Mouse (Mus musculus): ENCODE measurements around the gene Ppp1r3a. TPM values are rescaled to one million over a fixed set of nuclear protein-coding genes. Genes with fewer than 3 reads are reported as not detected.
"Not testable (repeated sequence)": the region's sequence is repeated elsewhere in the genome, so short reads cannot be mapped to it uniquely, and the experiment has no call there.

Ppp1r3a gene
- polyA plus RNA-seq, 1 experiment from 2014 or later, result 3.8 TPM

DNA sequence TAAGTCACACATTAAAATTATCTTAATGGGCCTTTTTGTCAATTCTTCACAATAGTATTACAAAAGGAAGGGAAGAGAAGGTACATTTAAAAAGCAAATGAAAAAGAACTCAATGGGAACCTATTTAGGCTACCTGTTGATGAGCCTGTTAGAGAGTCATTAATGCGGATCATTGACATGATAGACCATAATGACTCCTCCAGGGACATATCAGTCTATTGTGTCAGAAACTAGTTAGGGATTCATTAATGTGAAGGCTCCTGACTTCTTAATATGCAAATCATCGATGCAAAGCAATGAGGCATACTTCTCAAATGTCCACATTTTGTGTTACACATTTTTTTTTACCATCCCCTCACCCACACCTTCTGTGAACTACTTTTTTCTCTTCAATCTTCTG, 19.1 kb downstream of the Ppp1r3a start:
- Histone ChIP-seq H3K9ac (ENCODE audit: low read depth, low read length) (no peak overlapping the region), H3K36me3 (ENCODE audit: control insufficient read depth, insufficient read depth, low read length) (no peaks in the 10 kb centered on the region), H3K4me3 (ENCODE audit: low read depth, low read length) (no peak overlapping the region), H3K4me2 (no peak overlapping the region), H3K4me1 (ENCODE audit: control insufficient read depth, insufficient read depth, low read length) (no peaks in the 10 kb centered on the region), H3K9me3 (replicated peaks; ENCODE audit: control insufficient read depth, low read length) (no peaks in the 10 kb centered on the region), H3K27ac (ENCODE audit: low read depth, low read length) (no peak overlapping the region), H3K27me3 (ENCODE audit: control insufficient read depth, insufficient read depth, low read length) (no peaks in the 10 kb centered on the region)
- no peak for ATAC-seq (replicated peaks; ENCODE audit: insufficient number of reproducible peaks, low FRiP score, low TSS enrichment)
- WGBS (ENCODE audit: insufficient replicate concordance), result 88% methylated on average over 2 of the region's 2 CpGs

DNA sequence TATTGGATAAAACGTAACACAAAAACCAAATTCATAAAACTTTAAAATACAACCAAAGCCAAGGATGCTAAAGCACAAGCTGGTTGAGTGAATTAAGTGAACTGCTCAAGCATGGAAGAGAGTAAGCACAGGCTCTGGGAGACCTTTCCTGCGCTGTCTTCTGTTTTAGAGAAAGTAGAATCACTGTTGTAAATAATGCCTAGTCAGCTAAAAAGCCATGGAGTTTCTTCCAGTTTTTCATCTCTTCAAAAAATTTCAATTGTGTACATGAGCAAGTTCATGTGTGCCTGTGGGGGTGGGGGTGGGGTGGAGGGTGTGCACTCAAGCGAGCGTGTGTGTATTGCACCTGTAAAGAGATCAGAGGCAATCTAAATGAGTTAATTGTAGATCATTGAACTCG, 24.1 kb downstream of the Ppp1r3a start:
- Histone ChIP-seq H3K9ac (ENCODE audit: low read depth, low read length) (no peak overlapping the region), H3K27ac (ENCODE audit: low read depth, low read length) (no peak overlapping the region), H3K36me3 (ENCODE audit: control insufficient read depth, insufficient read depth, low read length) (no peaks in the 10 kb centered on the region), H3K4me3 (ENCODE audit: low read depth, low read length) (no peak overlapping the region), H3K4me2 (no peak overlapping the region), H3K9me3 (replicated peaks; ENCODE audit: control insufficient read depth, low read length) (no peaks in the 10 kb centered on the region), H3K27me3 (ENCODE audit: control insufficient read depth, insufficient read depth, low read length) (no peaks in the 10 kb centered on the region), H3K4me1 (ENCODE audit: control insufficient read depth, insufficient read depth, low read length) (no peaks in the 10 kb centered on the region)
- 83% methylated on average over 5 of the region's 5 CpGs for WGBS (ENCODE audit: insufficient replicate concordance)
- no peak for ATAC-seq (replicated peaks; ENCODE audit: insufficient number of reproducible peaks, low FRiP score, low TSS enrichment)

DNA sequence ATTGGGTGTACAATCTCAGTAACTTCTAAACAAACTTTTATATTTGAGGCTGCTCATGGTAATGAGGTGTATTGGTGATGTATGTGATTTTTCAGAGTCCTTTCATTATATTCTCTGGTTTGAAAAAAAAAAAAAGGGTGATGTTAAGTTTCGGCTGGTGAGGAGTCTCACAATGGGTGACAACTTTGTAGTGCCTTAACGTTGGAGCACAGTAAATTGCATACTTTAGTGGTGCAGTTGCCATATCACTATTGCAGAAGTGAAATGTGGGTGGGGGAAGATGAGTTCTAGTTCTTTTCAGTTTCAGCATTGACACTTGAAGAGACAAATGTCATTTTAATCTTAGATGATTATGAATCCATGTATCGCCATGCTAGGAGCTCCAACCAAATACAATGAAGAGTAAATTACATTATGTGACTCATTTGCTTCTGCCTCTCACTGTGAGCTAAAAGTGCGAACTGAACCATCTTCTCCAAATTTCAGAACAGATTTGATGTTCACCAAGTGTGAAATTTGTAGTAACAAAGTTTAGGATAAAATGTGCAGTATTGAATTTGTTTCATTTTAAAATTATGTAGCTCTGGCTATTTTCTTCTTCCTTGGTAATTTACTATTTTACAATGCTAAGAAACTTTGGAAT, 34.2 kb downstream of the Ppp1r3a start:
- Histone ChIP-seq H3K27me3 (ENCODE audit: control insufficient read depth, insufficient read depth, low read length) (no peaks in the 10 kb centered on the region), H3K4me1 (ENCODE audit: control insufficient read depth, insufficient read depth, low read length) (no peaks in the 10 kb centered on the region), H3K27ac (ENCODE audit: low read depth, low read length) (no peak overlapping the region), H3K9me3 (replicated peaks; ENCODE audit: control insufficient read depth, low read length) (no peaks in the 10 kb centered on the region), H3K4me2 (no peak overlapping the region), H3K4me3 (ENCODE audit: low read depth, low read length) (no peak overlapping the region), H3K9ac (ENCODE audit: low read depth, low read length) (no peak overlapping the region), H3K36me3 (ENCODE audit: control insufficient read depth, insufficient read depth, low read length) (no peaks in the 10 kb centered on the region)
- no peak for ATAC-seq (replicated peaks; ENCODE audit: insufficient number of reproducible peaks, low FRiP score, low TSS enrichment)
- WGBS (ENCODE audit: insufficient replicate concordance), result 76% methylated on average over 4 of the region's 4 CpGs

DNA sequence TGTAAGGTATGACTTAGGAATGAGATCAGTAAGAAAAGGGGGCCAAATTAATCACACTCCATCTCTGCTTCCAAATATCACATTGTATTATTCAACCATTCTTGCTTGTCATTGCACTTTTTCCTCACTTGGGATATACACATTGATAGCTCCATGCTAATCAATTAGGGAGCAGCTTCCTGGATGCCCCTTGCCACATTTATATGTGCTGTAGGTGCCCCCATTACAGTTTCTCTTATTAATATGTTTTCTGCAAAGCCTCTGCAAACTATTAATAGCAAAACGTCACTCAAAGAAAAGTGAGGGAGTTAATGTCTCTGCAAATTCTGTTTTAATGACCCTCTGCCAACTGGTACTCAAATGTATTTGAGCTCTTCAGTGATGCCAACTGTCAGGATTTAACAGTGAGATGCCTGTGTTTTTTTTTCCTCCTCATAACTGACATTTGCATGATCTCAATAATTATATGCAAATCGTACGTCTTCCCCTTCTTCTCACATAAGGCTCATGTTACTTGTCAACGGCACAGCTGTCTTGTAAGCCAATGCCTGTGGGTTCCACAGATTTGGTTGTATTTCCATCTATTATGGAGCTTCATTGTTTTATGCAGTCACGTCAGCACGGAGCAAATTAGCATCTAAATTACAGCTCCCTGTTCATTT, 34.8 kb downstream of the Ppp1r3a start:
- H3K27me3 ChIP-seq (ENCODE audit: control insufficient read depth, insufficient read depth, low read length), result no peaks in the 10 kb centered on the region
- no peak overlapping the region for H3K4me2 ChIP-seq
- no peak overlapping the region for H3K4me3 ChIP-seq (ENCODE audit: low read depth, low read length)
- WGBS (ENCODE audit: insufficient replicate concordance), result 83% methylated on average over 6 of the region's 6 CpGs
- no peak for ATAC-seq (replicated peaks; ENCODE audit: insufficient number of reproducible peaks, low FRiP score, low TSS enrichment)
- no peaks in the 10 kb centered on the region for H3K9me3 ChIP-seq (replicated peaks; ENCODE audit: control insufficient read depth, low read length)
- H3K9ac ChIP-seq (ENCODE audit: low read depth, low read length), result no peak overlapping the region
- H3K27ac ChIP-seq (ENCODE audit: low read depth, low read length), result no peak overlapping the region
- H3K36me3 ChIP-seq (ENCODE audit: control insufficient read depth, insufficient read depth, low read length), result no peaks in the 10 kb centered on the region
- H3K4me1 ChIP-seq (ENCODE audit: control insufficient read depth, insufficient read depth, low read length), result no peaks in the 10 kb centered on the region

DNA sequence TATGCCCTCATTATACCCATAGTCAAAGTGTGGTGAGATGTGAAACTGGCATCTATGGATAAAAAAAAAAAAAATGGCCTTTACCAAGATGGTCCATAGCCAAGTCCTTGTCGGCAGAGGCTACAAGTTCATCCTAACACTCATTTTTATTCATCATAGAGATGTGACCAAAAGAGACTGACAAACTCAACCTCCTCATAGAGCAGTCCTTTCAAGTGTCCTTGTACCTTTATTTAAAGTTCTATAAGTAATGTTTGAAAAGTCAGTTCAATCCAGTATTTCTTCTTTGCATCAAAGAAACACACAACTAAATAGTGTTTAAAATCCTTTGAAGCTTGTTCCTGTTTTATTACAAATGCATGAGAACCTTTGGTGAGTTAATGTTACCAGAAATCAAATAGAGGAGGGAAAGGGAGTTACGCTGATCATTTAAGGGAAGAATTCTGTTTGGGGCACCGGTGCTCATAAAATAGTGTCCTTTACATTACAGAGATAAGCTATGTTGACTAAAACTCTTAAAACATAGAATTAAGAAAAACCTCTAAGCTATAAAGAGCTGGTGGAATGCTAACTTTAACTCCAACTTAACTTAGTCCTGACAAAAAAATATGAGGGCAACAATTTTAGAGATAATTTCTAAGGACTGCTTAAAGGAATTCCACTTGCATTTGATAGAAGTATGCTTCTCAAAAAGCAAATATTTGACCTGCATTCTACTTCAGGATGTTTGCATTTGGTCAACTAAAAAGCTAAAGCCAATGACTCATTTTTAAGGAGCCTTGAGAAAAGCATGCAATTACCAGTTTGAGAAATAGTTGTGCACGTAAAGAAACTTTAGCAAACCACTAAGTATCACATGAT, 39.7 kb downstream of the Ppp1r3a start:
- no peak for ATAC-seq (replicated peaks; ENCODE audit: insufficient number of reproducible peaks, low FRiP score, low TSS enrichment)
- H3K27me3 ChIP-seq (ENCODE audit: control insufficient read depth, insufficient read depth, low read length), result no peaks in the 10 kb centered on the region
- no peak overlapping the region for H3K9ac ChIP-seq (ENCODE audit: low read depth, low read length)
- 85% methylated on average over 4 of the region's 4 CpGs for WGBS (ENCODE audit: insufficient replicate concordance)
- no peaks in the 10 kb centered on the region for H3K36me3 ChIP-seq (ENCODE audit: control insufficient read depth, insufficient read depth, low read length)
- no peak overlapping the region for H3K4me2 ChIP-seq
- no peak overlapping the region for H3K27ac ChIP-seq (ENCODE audit: low read depth, low read length)
- no peak overlapping the region for H3K4me3 ChIP-seq (ENCODE audit: low read depth, low read length)
- H3K9me3 ChIP-seq (replicated peaks; ENCODE audit: control insufficient read depth, low read length), result no peaks in the 10 kb centered on the region
- no peaks in the 10 kb centered on the region for H3K4me1 ChIP-seq (ENCODE audit: control insufficient read depth, insufficient read depth, low read length)

DNA sequence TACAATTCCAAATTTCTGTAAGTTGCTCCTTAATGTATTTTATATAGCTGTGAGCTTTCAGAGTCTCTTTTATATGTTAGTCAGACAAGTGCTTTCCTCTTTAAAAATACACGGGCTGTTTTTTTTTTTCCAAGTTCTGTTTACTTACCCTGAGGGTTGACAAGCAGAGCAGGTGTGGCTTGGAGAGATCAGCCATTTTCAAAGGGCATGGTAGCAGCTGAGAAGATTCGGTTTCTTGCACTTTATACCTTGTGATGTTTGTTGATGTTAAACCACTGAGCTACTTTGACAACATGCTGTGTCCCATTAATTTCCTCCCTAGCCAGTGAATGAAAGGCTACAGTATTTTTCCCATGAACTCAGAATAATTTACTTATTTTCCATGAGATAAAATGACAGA, 42.9 kb downstream of the Ppp1r3a start:
- no peaks in the 10 kb centered on the region for H3K4me1 ChIP-seq (ENCODE audit: control insufficient read depth, insufficient read depth, low read length)
- H3K4me2 ChIP-seq, result no peak overlapping the region
- H3K9me3 ChIP-seq (replicated peaks; ENCODE audit: control insufficient read depth, low read length), result no peaks in the 10 kb centered on the region
- H3K27me3 ChIP-seq (ENCODE audit: control insufficient read depth, insufficient read depth, low read length), result no peaks in the 10 kb centered on the region
- no peaks in the 10 kb centered on the region for H3K36me3 ChIP-seq (ENCODE audit: control insufficient read depth, insufficient read depth, low read length)
- no peak overlapping the region for H3K27ac ChIP-seq (ENCODE audit: low read depth, low read length)
- 42% methylated on average over 2 of the region's 2 CpGs for WGBS (ENCODE audit: insufficient replicate concordance)
- no peak overlapping the region for H3K9ac ChIP-seq (ENCODE audit: low read depth, low read length)
- H3K4me3 ChIP-seq (ENCODE audit: low read depth, low read length), result no peak overlapping the region
- no peak for ATAC-seq (replicated peaks; ENCODE audit: insufficient number of reproducible peaks, low FRiP score, low TSS enrichment)

DNA sequence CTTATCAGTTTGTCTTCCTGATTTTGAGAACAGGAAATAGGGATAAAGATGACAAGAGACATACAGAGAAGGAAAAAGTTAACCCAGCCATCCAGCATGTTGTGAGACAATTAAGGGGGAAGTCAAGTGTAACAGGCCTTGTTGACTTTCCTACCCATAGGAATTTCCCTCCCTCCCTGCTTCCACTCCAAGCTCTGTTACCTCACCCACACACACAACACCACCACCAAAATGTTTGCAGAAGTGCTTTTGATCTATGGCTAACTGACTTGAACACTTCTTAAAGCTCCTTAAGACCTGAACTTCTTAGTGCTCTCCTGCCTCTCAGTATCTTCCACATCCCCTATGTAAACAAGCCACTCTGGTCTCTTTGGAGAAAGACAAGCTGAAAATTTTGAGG, 55.0 kb downstream of the Ppp1r3a start:
- H3K27ac ChIP-seq (ENCODE audit: low read depth, low read length), result no peak overlapping the region
- no peaks in the 10 kb centered on the region for H3K27me3 ChIP-seq (ENCODE audit: control insufficient read depth, insufficient read depth, low read length)
- H3K4me2 ChIP-seq, result no peak overlapping the region
- no peaks in the 10 kb centered on the region for H3K36me3 ChIP-seq (ENCODE audit: control insufficient read depth, insufficient read depth, low read length)
- H3K9ac ChIP-seq (ENCODE audit: low read depth, low read length), result no peak overlapping the region
- no peaks in the 10 kb centered on the region for H3K9me3 ChIP-seq (replicated peaks; ENCODE audit: control insufficient read depth, low read length)
- ATAC-seq (replicated peaks; ENCODE audit: insufficient number of reproducible peaks, low FRiP score, low TSS enrichment), result no peak
- no peak overlapping the region for H3K4me3 ChIP-seq (ENCODE audit: low read depth, low read length)
- no peaks in the 10 kb centered on the region for H3K4me1 ChIP-seq (ENCODE audit: control insufficient read depth, insufficient read depth, low read length)

DNA sequence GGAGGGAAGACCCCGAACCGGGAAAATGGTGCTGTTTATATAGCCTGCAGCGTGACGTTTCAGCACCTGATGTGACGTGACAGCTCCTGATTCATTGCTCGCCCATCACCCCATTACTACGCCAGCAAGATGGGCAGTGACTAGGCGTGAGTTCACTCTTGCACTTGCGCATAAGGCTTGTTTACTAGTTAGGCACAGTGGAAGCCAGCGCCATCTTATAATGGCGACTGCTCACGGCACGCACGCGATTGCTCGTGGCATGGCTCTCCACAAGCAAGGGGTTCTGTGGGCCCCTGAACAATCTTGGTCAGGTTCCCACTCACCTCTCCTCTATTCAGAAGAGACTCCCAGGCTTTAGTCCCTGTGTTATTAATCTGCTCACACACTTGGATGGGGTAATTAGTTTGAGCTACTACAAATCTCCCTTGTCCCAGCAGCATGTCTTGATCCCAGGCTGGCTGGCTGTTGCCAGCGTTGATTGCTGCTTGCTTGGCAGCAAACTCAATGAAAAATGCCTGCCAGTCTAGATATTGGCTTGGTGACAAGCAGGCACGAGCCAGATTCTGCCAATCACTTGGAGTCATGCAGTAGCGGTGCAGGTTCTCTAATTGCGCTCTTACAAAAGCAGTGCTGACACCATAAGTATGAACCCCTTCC, 75.7 kb downstream of the Ppp1r3a start:
- H3K9ac ChIP-seq (ENCODE audit: low read depth, low read length); ATAC-seq (replicated peaks; ENCODE audit: insufficient number of reproducible peaks, low FRiP score, low TSS enrichment); H3K36me3 ChIP-seq (ENCODE audit: control insufficient read depth, insufficient read depth, low read length); H3K9me3 ChIP-seq (replicated peaks; ENCODE audit: control insufficient read depth, low read length); H3K4me2 ChIP-seq; H3K27ac ChIP-seq (ENCODE audit: low read depth, low read length); H3K4me1 ChIP-seq (ENCODE audit: control insufficient read depth, insufficient read depth, low read length); H3K27me3 ChIP-seq (ENCODE audit: control insufficient read depth, insufficient read depth, low read length); H3K4me3 ChIP-seq (ENCODE audit: low read depth, low read length): not testable (repeated sequence)
- 81% methylated on average over 20 of the region's 20 CpGs for WGBS (ENCODE audit: insufficient replicate concordance)
